Comparison of ENCODE assay signal across 8 mouse cellular contexts in the genomic region with DNA sequence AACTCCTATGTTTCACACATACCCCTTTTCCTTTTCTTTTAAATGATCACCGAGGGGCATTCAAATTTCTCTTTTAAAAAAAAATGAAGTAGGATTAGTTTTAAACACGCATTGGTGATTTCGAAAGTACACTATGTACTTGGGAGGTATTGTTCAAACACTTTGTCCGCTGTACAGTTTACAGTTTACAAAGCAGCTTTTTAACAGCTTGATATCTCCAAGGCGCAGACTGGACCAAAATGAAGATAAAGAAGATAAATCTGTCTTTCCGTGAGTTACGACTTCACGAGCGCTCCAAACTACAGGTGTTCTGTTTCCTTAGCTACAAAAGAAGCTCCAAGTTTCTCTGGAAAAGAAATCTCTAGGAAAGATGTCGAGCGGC. TPM values are rescaled to one million over a fixed set of nuclear protein-coding genes. Genes with fewer than 3 reads are reported as not detected.
DNase-seq lines count a peak whose midpoint lies in the region; ATAC-seq lines count a peak whose summit lies in the region.

No protein-coding gene starts in this region.

- H3K4me1 ChIP-seq in kidney, embryonic 15.5 days = peaks cover 7% of the 10 kb centered on the region
- peaks cover 6% of the 10 kb centered on the region for H3K4me1 ChIP-seq in intestine, embryonic 14.5 days (replicated peaks; ENCODE audit: control insufficient read depth, insufficient read depth, low read length)
- peaks cover 11% of the 10 kb centered on the region for H3K4me1 ChIP-seq in midbrain, embryonic 15.5 days

- H3K9me3 ChIP-seq in kidney, embryonic 15.5 days (replicated peaks) = no peaks in the 10 kb centered on the region
- no peaks in the 10 kb centered on the region for H3K9me3 ChIP-seq in intestine, embryonic 14.5 days (ENCODE audit: control insufficient read depth, low read length)
- H3K9me3 ChIP-seq in midbrain, embryonic 15.5 days = no peaks in the 10 kb centered on the region

- DNase-seq in kidney, postnatal 36 days = no peak
- DNase-seq in c-Kit-positive CD71-positive TER-119-negative erythroid progenitor cells, embryonic 14.5 days (ENCODE audit: low read depth) = peak; percentile 41
- DNase-seq in intestine, embryonic 14.5 days (ENCODE audit: low spot score) = no peak
- DNase-seq in ovary, postnatal 10 days (ENCODE audit: low spot score) = no peak
- DNase-seq in layer of hippocampus, adult 11-12 months (ENCODE audit: low spot score) = no peak
- DNase-seq in kidney, postnatal 4 days = no peak

- no peaks in the 10 kb centered on the region for H3K27me3 ChIP-seq in kidney, embryonic 15.5 days
- no peaks in the 10 kb centered on the region for H3K27me3 ChIP-seq in intestine, embryonic 14.5 days (replicated peaks; ENCODE audit: control insufficient read depth, insufficient read depth, low read length)
- no peaks in the 10 kb centered on the region for H3K27me3 ChIP-seq in midbrain, embryonic 15.5 days (replicated peaks)

- peaks cover 7% of the 10 kb centered on the region for H3K36me3 ChIP-seq in kidney, embryonic 15.5 days
- peaks cover 4% of the 10 kb centered on the region; the same call in 1 of the 2 replicates for H3K36me3 ChIP-seq in intestine, embryonic 14.5 days (ENCODE audit: control insufficient read depth, insufficient read depth, low read length)
- no peaks in the 10 kb centered on the region for H3K36me3 ChIP-seq in midbrain, embryonic 15.5 days (replicated peaks)

- ATAC-seq in kidney, embryonic 15.5 days (replicated peaks; ENCODE audit: low FRiP score) = no peak
- ATAC-seq in intestine, embryonic 14.5 days (replicated peaks; ENCODE audit: low FRiP score, low TSS enrichment, low read depth) = no peak
- ATAC-seq in midbrain, embryonic 15.5 days (replicated peaks) = no peak

- H3K9ac ChIP-seq in kidney, embryonic 15.5 days = peak overlapping the region; percentile 63
- H3K9ac ChIP-seq in intestine, embryonic 14.5 days (ENCODE audit: low read length) = peak overlapping the region; percentile 55
- H3K9ac ChIP-seq in midbrain, embryonic 15.5 days = peak overlapping the region; percentile 48

- H3K27ac ChIP-seq in kidney, embryonic 15.5 days = no peak overlapping the region
- H3K27ac ChIP-seq in intestine, embryonic 14.5 days (ENCODE audit: low read depth) = no peak overlapping the region
- H3K27ac ChIP-seq in midbrain, embryonic 15.5 days = no peak overlapping the region

- peak overlapping the region; percentile 99 for H3K4me2 ChIP-seq in kidney, embryonic 15.5 days
- H3K4me2 ChIP-seq in intestine, embryonic 14.5 days (ENCODE audit: low read length) = peak overlapping the region; percentile 98
- peak overlapping the region; percentile 89 for H3K4me2 ChIP-seq in midbrain, embryonic 15.5 days

- H3K4me3 ChIP-seq in kidney, embryonic 15.5 days (replicated peaks) = peak overlapping the region; percentile 79
- peak overlapping the region; percentile 52 for H3K4me3 ChIP-seq in intestine, embryonic 14.5 days (ENCODE audit: low read depth, low read length)
- peak overlapping the region; percentile 55 for H3K4me3 ChIP-seq in midbrain, embryonic 15.5 days

- 18% methylated on average over 11 of the region's 11 CpGs for WGBS in kidney, embryonic 15.5 days
- 17% methylated on average over 11 of the region's 11 CpGs for WGBS in intestine, embryonic 14.5 days
- 23% methylated on average over 11 of the region's 11 CpGs for WGBS in midbrain, embryonic 15.5 days

RNA-seq across cellular contexts. Expression of a gene that starts 0.7 kb away (rescaled TPM):
- polyA plus RNA-seq in kidney, embryonic 15.5 days (2015; fragmentation: Nextera tagmentation; extraction: Ambion mirVana) = 11.4 and 12.2 TPM in 2 replicates
- 9.0 and 9.3 TPM in 2 replicates for polyA plus RNA-seq in intestine, embryonic 14.5 days (2014; fragmentation: Nextera tagmentation; extraction: Ambion mirVana)
- polyA plus RNA-seq in midbrain, embryonic 15.5 days (2015; fragmentation: Nextera tagmentation; extraction: Ambion mirVana) = 13.5 and 15.3 TPM in 2 replicates

RNA-seq across cellular contexts. Expression of a gene that starts 0.7 kb away (rescaled TPM):
- polyA plus RNA-seq in kidney, embryonic 15.5 days (2015; fragmentation: Nextera tagmentation; extraction: Ambion mirVana) = 0.39 and 0.55 TPM in 2 replicates
- polyA plus RNA-seq in intestine, embryonic 14.5 days (2014; fragmentation: Nextera tagmentation; extraction: Ambion mirVana) = 0.18 and 0.23 TPM in 2 replicates
- 0.43 and 0.54 TPM in 2 replicates for polyA plus RNA-seq in midbrain, embryonic 15.5 days (2015; fragmentation: Nextera tagmentation; extraction: Ambion mirVana)

RNA-seq across cellular contexts. Expression of a gene that starts 9.6 kb away (rescaled TPM):
- 0.70 TPM in 1 of 2 replicates, not detected in the other for polyA plus RNA-seq in kidney, embryonic 15.5 days (2015; fragmentation: Nextera tagmentation; extraction: Ambion mirVana)
- not detected in 2 replicates for polyA plus RNA-seq in intestine, embryonic 14.5 days (2014; fragmentation: Nextera tagmentation; extraction: Ambion mirVana)
- 0.27 TPM in 1 of 2 replicates, not detected in the other for polyA plus RNA-seq in midbrain, embryonic 15.5 days (2015; fragmentation: Nextera tagmentation; extraction: Ambion mirVana)

RNA-seq across cellular contexts. Expression of a gene that starts 26.7 kb away (rescaled TPM):
- 5.0 and 5.1 TPM in 2 replicates for polyA plus RNA-seq in kidney, embryonic 15.5 days (2015; fragmentation: Nextera tagmentation; extraction: Ambion mirVana)
- 3.8 and 4.1 TPM in 2 replicates for polyA plus RNA-seq in intestine, embryonic 14.5 days (2014; fragmentation: Nextera tagmentation; extraction: Ambion mirVana)
- polyA plus RNA-seq in midbrain, embryonic 15.5 days (2015; fragmentation: Nextera tagmentation; extraction: Ambion mirVana) = 1.3 and 2.0 TPM in 2 replicates

RNA-seq across cellular contexts. Expression of a gene that starts 51.3 kb away (rescaled TPM):
- not detected in 2 replicates for polyA plus RNA-seq in kidney, embryonic 15.5 days (2015; fragmentation: Nextera tagmentation; extraction: Ambion mirVana)
- 0.13 and 0.19 TPM in 2 replicates for polyA plus RNA-seq in intestine, embryonic 14.5 days (2014; fragmentation: Nextera tagmentation; extraction: Ambion mirVana)
- not detected in 2 replicates for polyA plus RNA-seq in midbrain, embryonic 15.5 days (2015; fragmentation: Nextera tagmentation; extraction: Ambion mirVana)
